Mouse (Mus musculus) CD8-positive naive resting alpha-beta T cell, adult 2 months (primary cell): ENCODE results near the gene Fkbp14.

Source experiments
- DNase-seq, 2 experiments: peaks; one replicate each; pipeline ENCODE4 v3.0.0; 2022; ENCODE audit warnings: low read depth in 2 of 2, low spot score in 2 of 2

Fkbp14 gene

DNA sequence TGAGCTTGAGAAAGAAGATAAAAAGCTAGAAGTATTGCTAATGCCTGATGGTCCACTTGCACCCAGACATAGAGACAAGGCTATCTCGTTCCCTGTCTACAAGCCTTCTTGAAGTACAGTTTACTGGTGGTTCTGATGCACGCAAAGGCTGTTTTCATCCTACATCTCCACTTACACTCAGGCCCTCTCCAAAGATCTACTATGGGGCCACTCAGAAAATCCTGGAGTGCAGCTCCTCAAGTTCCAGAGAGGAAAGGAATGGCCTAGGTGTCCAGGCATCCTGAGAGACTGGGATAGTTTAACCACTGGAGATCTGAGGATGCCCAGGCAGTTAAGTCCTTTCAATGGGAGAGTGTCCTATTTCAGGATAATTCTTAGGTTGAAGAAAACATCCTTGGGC, 6.4 kb downstream of the Fkbp14 start:
- no peak for DNase-seq

DNA sequence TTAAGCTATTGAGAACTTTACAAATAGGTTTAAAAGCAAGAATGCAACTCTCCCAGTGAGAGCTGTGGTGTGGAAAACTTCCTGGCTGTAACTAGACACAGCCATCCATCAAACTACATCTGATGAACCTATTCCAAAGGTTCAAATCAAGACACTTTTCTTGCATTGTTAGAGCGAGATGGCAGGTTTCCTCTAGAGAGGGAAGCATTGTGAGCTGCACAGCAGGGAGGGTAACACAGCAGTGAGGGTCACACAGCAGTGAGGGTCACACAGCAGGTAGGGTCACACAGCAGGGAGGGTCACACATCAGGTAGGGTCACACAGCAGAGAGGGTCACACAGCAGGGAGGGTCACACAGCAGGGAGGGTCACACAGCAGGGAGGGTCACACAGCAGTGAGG, 8.9 kb downstream of the Fkbp14 start:
- no peak for DNase-seq

DNA sequence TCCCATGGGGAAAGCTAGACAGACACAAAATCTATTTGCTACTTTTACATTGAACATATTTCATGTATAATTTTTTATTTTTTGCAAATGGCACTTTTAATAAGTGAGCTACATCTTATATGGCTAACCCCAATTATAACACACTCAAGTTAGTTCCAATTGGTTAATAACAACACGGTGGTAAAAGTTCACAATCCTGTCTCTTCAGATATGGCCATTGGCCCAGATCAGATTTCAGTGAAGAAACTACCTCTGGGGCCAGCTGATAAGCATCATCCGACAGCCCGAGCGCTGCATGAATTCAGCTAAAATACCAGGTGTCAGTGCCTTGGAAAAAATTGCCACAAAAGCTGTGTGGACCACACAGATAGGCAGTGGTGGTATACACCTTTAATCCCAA, 9.4 kb downstream of the Fkbp14 start:
- DNase-seq: no peak

DNA sequence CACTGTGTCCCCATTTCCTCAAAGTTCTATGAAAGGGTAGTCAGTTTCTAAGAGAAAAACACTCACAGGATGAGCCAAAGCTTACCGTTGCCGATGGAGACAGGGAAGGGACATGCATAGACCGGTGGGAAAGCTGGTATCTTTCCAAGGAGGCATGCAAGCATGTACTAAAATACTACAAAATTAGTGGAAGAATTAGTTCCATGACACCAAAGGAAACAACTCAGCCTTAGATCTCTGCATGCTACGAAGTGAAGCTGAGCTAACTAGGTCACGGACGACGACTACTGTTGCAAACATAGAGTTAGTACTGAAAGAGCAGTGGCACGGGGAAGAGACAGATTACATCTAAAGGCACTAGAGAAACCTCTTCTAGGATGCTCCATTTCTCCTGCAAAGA, 10.2 kb downstream of the Fkbp14 start:
- no peak for DNase-seq

DNA sequence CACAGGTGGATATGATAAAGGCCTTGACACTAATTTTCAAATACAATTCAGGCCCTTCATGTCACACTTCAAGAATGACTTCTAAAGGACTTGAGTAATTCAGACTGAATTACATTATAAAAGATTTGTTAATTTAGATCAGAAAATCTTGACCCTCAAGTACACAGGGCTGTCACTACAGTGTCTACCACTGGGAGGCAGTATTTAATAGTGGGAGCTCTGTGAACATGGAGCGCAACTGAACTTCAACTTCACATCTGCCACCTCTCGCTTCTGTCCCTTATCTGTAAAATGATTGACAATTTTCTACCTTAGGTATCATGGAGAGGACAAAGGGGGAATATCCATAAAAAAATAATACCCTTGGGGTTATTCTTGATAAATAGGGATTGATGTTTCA, 10.9 kb downstream of the Fkbp14 start:
- peak; percentile 32 to 48 for DNase-seq

- no peak for DNase-seq
Observed at GRCm38 (mm10) chr6:54573218-54573955, 23.7 kb downstream of the Fkbp14 start.

GRCm38 (mm10) chr6:54569776-54570175, 27.3 kb downstream of the Fkbp14 start:
- no peak for DNase-seq

- DNase-seq: no peak
Observed at GRCm38 (mm10) chr6:54566546-54566919, 30.6 kb downstream of the Fkbp14 start.

DNA sequence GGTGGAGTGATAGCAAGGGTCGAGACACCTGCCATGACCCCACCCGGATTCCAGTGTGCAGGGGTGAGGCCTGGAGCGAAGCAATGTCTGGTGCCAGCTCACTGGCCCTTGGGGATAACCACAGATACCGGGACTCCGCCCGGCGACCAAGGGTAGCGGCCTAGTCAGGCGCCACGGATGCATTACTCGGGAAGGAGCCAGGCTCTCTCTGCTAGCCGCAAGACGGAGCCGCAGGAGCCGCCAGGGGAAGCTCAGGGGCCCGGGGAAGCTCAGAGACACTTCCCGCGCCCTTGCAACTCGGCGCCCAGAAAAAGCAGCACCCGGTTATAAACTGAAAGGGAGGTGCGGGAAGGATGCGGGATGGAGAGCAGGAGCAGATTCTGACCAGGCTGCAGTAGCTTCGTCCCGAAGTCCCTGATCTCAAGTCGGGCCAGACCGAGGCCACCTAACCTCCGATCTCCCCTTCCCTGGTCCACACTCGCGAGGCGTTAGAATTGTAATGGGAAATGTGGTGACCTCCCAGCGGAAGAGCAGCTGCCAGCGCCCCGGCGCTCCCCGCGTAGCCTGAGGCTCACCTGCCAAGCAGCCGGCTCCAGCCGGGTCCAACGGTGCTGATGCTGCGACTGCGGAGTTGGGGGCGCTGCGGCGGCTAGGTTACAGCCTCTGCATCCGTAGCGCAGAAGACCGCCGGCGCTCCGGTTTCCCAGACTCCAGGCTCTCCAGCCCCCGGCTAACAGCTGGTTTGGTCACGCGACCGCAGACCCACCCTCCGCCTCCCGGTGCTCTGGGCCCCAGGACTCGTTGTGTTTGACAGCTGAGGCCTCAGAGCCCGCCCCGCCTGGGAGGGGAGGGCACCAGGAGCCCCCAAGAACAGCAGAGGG, 31.2 kb downstream of the Fkbp14 start, which contains the start of gene Scrn1:
TSS of gene Scrn1 (minus strand) at position 825 of the 881 bp plus-strand sequence.
- peak in 1 of 2 experiments; percentile 2 for DNase-seq

- DNase-seq: no peak
Observed at GRCm38 (mm10) chr6:54565012-54565411, 32.1 kb downstream of the Fkbp14 start.

- DNase-seq: no peak
Observed at GRCm38 (mm10) chr6:54564506-54564991, 32.6 kb downstream of the Fkbp14 start.

DNA sequence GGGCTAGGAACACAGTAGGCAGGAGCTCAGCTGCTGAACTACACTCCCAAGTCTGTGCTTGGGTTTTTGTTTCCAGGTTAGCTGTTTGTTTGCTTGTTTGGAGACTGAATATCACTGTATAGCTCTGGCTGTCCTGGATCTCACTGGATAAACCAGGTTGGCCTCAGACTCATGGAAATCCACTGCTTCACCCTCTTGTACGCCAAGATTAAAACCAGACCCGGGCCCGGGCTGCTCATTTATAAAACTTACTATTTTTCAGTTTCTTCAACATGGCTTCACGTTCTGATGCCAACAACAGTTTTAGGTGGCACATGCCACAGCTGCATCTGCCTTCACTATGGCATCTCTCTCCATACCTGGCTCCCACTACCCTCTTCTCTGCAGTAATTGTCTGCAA, 33.5 kb downstream of the Fkbp14 start:
- DNase-seq: no peak

- no peak for DNase-seq
Observed at GRCm38 (mm10) chr6:54562018-54562809, 34.9 kb downstream of the Fkbp14 start.

DNA sequence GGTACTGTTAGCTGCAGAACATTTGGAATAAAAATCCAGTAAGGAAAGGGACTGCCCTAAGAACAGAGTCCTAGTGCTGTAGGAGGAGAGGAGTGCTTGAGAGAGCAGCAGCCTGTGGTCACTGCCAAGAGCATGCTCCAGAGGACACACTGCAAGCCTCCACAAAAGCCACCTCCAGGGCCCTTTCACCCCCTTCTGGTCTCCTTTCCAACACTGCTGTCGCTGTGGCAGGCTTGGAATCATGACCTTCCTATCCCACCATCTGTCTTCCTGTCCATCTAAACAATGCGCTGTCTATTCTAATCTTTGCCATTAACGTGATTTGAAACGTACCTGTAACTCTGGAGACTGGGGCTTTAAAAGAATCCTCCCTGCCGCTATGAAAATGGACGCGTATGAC, 38.6 kb downstream of the Fkbp14 start:
- no peak for DNase-seq

- DNase-seq: no peak
Observed at GRCm38 (mm10) chr6:54557671-54558070, 39.4 kb downstream of the Fkbp14 start.

DNA sequence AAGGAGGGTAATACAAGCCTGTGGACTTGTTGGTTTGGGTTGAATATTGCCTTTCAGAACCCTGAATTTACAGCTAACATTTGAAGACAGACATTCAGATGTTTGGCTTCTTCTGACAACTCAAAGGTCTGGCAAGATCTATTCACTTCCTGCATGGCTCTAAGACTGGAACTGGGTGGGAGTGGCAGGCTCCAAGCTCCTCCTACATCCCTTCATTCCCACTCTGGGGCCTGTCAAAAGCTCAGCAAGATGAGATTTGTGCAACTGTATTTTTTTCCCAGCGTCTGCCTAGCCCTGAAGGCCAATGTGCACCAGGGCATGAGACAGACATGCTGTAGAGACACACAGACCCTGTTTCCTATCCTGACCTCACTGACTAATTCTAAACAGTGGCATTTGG, 41.3 kb downstream of the Fkbp14 start:
- no peak for DNase-seq

GRCm38 (mm10) chr6:54554341-54555110, 42.6 kb downstream of the Fkbp14 start:
- no peak for DNase-seq

DNA sequence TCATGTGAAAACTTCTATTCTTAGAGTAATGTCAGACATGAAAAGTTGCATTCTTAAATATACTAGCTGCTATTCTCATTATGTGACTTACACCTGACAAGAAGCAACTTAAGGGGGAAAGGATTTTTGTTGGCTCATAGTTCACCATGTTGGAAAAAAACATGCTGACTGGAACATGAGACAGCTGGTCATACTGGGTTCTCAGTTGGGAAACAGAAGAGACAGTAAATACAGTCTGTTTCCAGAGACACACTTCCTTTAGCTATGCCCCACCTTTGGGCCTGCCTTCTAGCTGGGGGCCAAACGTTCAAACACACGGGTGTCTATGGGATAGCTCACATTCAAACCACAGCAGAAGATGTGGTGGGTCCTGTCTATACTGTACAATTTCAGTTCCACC, 43.5 kb downstream of the Fkbp14 start:
- DNase-seq: no peak

- no peak for DNase-seq
Observed at GRCm38 (mm10) chr6:54552721-54553413, 44.2 kb downstream of the Fkbp14 start.

- no peak for DNase-seq
Observed at GRCm38 (mm10) chr6:54550801-54551323, 46.2 kb downstream of the Fkbp14 start.
